In genomic region chrX:133447417-133447816, GRCm38 (mm10) we compare ENCODE assay signal across 23 mouse cellular contexts.
"Had no signal": no experiment of that assay in that cellular context is flagged by ENCODE, and none has a peak within 500 bp of the region (broad histone marks: within the 10 kb centered on the region; RNA-seq: fewer than 3 reads in every experiment).

No protein-coding gene starts in this region.

- H3K9me3 ChIP-seq: kidney, embryonic 15.5 days; liver, embryonic 15.5 days; lung, embryonic 15.5 days; megakaryocyte, embryonic 14.5 days; midbrain, embryonic 10.5 days; midbrain, embryonic 13.5 days; neural tube, embryonic 13.5 days had no signal

- H3K27ac ChIP-seq: kidney, embryonic 15.5 days; left cerebral cortex, adult 2 months; liver, embryonic 15.5 days; lung, embryonic 15.5 days; midbrain, embryonic 10.5 days; midbrain, embryonic 13.5 days; neural tube, embryonic 13.5 days had no signal

- H3K4me1 ChIP-seq: kidney, embryonic 15.5 days; liver, embryonic 15.5 days; lung, embryonic 15.5 days; megakaryocyte, embryonic 14.5 days; midbrain, embryonic 10.5 days; midbrain, embryonic 13.5 days; neural tube, embryonic 13.5 days had no signal

- DNase-seq: kidney, adult 11 months; kidney, adult 8-10 months; kidney, postnatal 14 days; layer of hippocampus, adult 9-11 months; layer of hippocampus, postnatal 36 days; lung, adult 18-20 months; lung, postnatal 10 days; lung, postnatal 36 days; retina, postnatal 1 day; right cerebral cortex, postnatal 25 days; thymus, adult 2 months; thymus, postnatal 25 days had no signal

- H3K36me3 ChIP-seq: kidney, embryonic 15.5 days; liver, embryonic 15.5 days; lung, embryonic 15.5 days; midbrain, embryonic 10.5 days; midbrain, embryonic 13.5 days; neural tube, embryonic 13.5 days had no signal

- H3K4me3 ChIP-seq: kidney, embryonic 15.5 days; left cerebral cortex, adult 2 months; liver, embryonic 15.5 days; lung, embryonic 15.5 days; megakaryocyte, embryonic 14.5 days; midbrain, embryonic 10.5 days; midbrain, embryonic 13.5 days; myocyte; neural tube, embryonic 13.5 days had no signal

- ATAC-seq: midbrain, embryonic 13.5 days; midbrain, embryonic 16.5 days had no signal

- H3K27me3 ChIP-seq: liver, embryonic 15.5 days; lung, embryonic 15.5 days; megakaryocyte, embryonic 14.5 days; midbrain, embryonic 13.5 days; neural tube, embryonic 13.5 days had no signal

- H3K4me2 ChIP-seq: kidney, embryonic 15.5 days; liver, embryonic 11.5 days; liver, embryonic 15.5 days; lung, embryonic 15.5 days; midbrain, embryonic 13.5 days; neural tube, embryonic 13.5 days had no signal

- H3K9ac ChIP-seq: kidney, embryonic 15.5 days; liver, embryonic 15.5 days; lung, embryonic 15.5 days; midbrain, embryonic 13.5 days; neural tube, embryonic 13.5 days had no signal
